Mouse (Mus musculus): Measurements from ENCODE around the gene Bmf.

DNA sequence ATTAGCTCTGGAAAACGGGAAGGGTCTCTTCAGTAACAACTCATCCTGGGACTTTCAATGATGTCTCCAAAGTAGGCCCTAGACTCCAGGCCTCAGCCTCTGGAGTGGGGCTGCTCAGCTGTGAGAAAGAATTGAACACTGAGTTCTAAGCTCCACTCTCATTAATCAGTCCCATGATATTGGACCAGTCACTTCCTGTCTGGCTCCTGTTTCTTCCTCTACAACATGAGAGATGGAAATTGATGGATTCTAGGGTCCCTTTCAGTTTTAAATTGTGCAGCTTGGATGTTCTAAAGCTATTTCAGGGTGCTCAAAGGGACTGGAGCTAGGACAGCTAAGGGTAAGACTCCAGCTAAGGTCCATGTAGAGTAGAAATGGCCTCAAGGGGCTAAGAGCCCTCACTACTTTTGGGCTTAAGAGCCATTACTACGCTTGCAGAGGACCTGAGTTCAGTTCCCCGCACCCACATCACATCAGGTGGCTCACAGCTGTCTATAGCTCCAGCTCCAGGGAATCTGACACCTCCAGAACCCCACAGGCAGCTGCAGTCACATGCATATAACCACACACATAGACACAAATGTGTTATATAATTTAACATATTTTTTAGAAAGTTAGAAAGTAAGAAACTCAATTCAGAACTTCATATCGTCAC lies 57.6 kb downstream of the Bmf start:
- TF ChIP-seq FLI1 (IDR thresholded peaks at IDR 0.05; ENCODE audit: low read length) (no peak), GATA1 (IDR thresholded peaks at IDR 0.05; ENCODE audit: borderline replicate concordance, low read length) (no peak)
